Mouse (Mus musculus): ENCODE measurements around the gene Il21. TPM values are rescaled to one million over a fixed set of nuclear protein-coding genes. Genes with fewer than 3 reads are reported as not detected.

Il21 gene
- polyA plus RNA-seq, 1 experiment from 2014 or later, result not detected

GRCm38 (mm10) chr3:37191953-37192352 is 40.5 kb downstream of the Il21 start:
- no peak overlapping the region for H3K4me3 ChIP-seq (ENCODE audit: control insufficient read depth in 1 of 2, insufficient read depth in 1 of 2, low read depth in 1 of 2, low read length in 2 of 2)
- H3K27me3 ChIP-seq (ENCODE audit: control insufficient read depth, insufficient read depth, low read length), result no peaks in the 10 kb centered on the region
- no peaks in the 10 kb centered on the region for H3K9me3 ChIP-seq (ENCODE audit: control insufficient read depth, low read length)
- ATAC-seq (ENCODE audit: insufficient number of reproducible peaks, insufficient read depth, low FRiP score, low read depth), result no peak
- H3K4me1 ChIP-seq (ENCODE audit: control insufficient read depth in 2 of 2, insufficient read depth in 2 of 2, low read length in 2 of 2), result no peaks in the 10 kb centered on the region
- no peak overlapping the region for H3K9ac ChIP-seq (ENCODE audit: low read length)
- no peak overlapping the region for H3K4me2 ChIP-seq (ENCODE audit: low read length)
- no peaks in the 10 kb centered on the region for H3K36me3 ChIP-seq (ENCODE audit: control insufficient read depth, insufficient read depth, low read length)
- H3K27ac ChIP-seq (replicated peaks in 1 of 2; ENCODE audit: control insufficient read depth in 1 of 2, insufficient read depth in 1 of 2, low read depth in 2 of 2, low read length in 2 of 2), result no peak overlapping the region
- WGBS, result 62% methylated on average over 2 of the region's 2 CpGs

- Histone ChIP-seq H3K4me3 (ENCODE audit: control insufficient read depth in 1 of 2, insufficient read depth in 1 of 2, low read depth in 1 of 2, low read length in 2 of 2) (no peak overlapping the region), H3K36me3 (ENCODE audit: control insufficient read depth, insufficient read depth, low read length) (no peaks in the 10 kb centered on the region), H3K4me1 (ENCODE audit: control insufficient read depth in 2 of 2, insufficient read depth in 2 of 2, low read length in 2 of 2) (0 out of 4 replicates have a peak, but pooled peaks cover 0 to 6% of the 10 kb centered on the region in 2 experiments), H3K9me3 (ENCODE audit: control insufficient read depth, low read length) (no peaks in the 10 kb centered on the region), H3K4me2 (ENCODE audit: low read length) (no peak overlapping the region), H3K9ac (ENCODE audit: low read length) (no peak overlapping the region), H3K27me3 (ENCODE audit: control insufficient read depth, insufficient read depth, low read length) (no peaks in the 10 kb centered on the region), H3K27ac (replicated peaks in 1 of 2; ENCODE audit: control insufficient read depth in 1 of 2, insufficient read depth in 1 of 2, low read depth in 2 of 2, low read length in 2 of 2) (no peak overlapping the region)
- ATAC-seq (ENCODE audit: insufficient number of reproducible peaks, insufficient read depth, low FRiP score, low read depth), result no peak
- WGBS, result 66% methylated on average over 1 of the region's 1 CpGs
Measured at GRCm38 (mm10) chr3:37185534-37185933, 46.9 kb downstream of the Il21 start.

GRCm38 (mm10) chr3:37182415-37183269 is 49.8 kb downstream of the Il21 start:
- no peak overlapping the region for H3K9ac ChIP-seq (ENCODE audit: low read length)
- H3K27ac ChIP-seq (replicated peaks in 1 of 2; ENCODE audit: control insufficient read depth in 1 of 2, insufficient read depth in 1 of 2, low read depth in 2 of 2, low read length in 2 of 2), result no peak overlapping the region
- 0 out of 4 replicates have a peak, but pooled peaks cover 0 to 6% of the 10 kb centered on the region in 2 experiments for H3K4me1 ChIP-seq (ENCODE audit: control insufficient read depth in 2 of 2, insufficient read depth in 2 of 2, low read length in 2 of 2)
- no peaks in the 10 kb centered on the region for H3K36me3 ChIP-seq (ENCODE audit: control insufficient read depth, insufficient read depth, low read length)
- WGBS, result 44% methylated on average over 16 of the region's 16 CpGs
- no peaks in the 10 kb centered on the region for H3K27me3 ChIP-seq (ENCODE audit: control insufficient read depth, insufficient read depth, low read length)
- ATAC-seq (ENCODE audit: insufficient number of reproducible peaks, insufficient read depth, low FRiP score, low read depth), result no peak
- H3K9me3 ChIP-seq (ENCODE audit: control insufficient read depth, low read length), result no peaks in the 10 kb centered on the region
- H3K4me3 ChIP-seq (ENCODE audit: control insufficient read depth in 1 of 2, insufficient read depth in 1 of 2, low read depth in 1 of 2, low read length in 2 of 2), result no peak overlapping the region
- no peak overlapping the region for H3K4me2 ChIP-seq (ENCODE audit: low read length)

- Histone ChIP-seq H3K27ac (replicated peaks in 1 of 2; ENCODE audit: control insufficient read depth in 1 of 2, insufficient read depth in 1 of 2, low read depth in 2 of 2, low read length in 2 of 2) (no peak overlapping the region), H3K4me1 (ENCODE audit: control insufficient read depth in 2 of 2, insufficient read depth in 2 of 2, low read length in 2 of 2) (0 out of 4 replicates have a peak, but pooled peaks cover 0 to 6% of the 10 kb centered on the region in 2 experiments), H3K4me2 (ENCODE audit: low read length) (no peak overlapping the region), H3K9ac (ENCODE audit: low read length) (no peak overlapping the region), H3K9me3 (ENCODE audit: control insufficient read depth, low read length) (no peaks in the 10 kb centered on the region), H3K36me3 (ENCODE audit: control insufficient read depth, insufficient read depth, low read length) (no peaks in the 10 kb centered on the region), H3K4me3 (ENCODE audit: control insufficient read depth in 1 of 2, insufficient read depth in 1 of 2, low read depth in 1 of 2, low read length in 2 of 2) (no peak overlapping the region), H3K27me3 (ENCODE audit: control insufficient read depth, insufficient read depth, low read length) (no peaks in the 10 kb centered on the region)
- ATAC-seq (ENCODE audit: insufficient number of reproducible peaks, insufficient read depth, low FRiP score, low read depth), result no peak
- 15% methylated on average over 2 of the region's 2 CpGs for WGBS
Measured at GRCm38 (mm10) chr3:37181041-37181440, 51.4 kb downstream of the Il21 start.

- no peak overlapping the region for H3K9ac ChIP-seq (ENCODE audit: low read length)
- no peaks in the 10 kb centered on the region for H3K9me3 ChIP-seq (ENCODE audit: control insufficient read depth, low read length)
- no peak for ATAC-seq (ENCODE audit: insufficient number of reproducible peaks, insufficient read depth, low FRiP score, low read depth)
- 0 out of 4 replicates have a peak, but pooled peaks cover 0 to 6% of the 10 kb centered on the region in 2 experiments for H3K4me1 ChIP-seq (ENCODE audit: control insufficient read depth in 2 of 2, insufficient read depth in 2 of 2, low read length in 2 of 2)
- H3K4me2 ChIP-seq (ENCODE audit: low read length), result no peak overlapping the region
- H3K36me3 ChIP-seq (ENCODE audit: control insufficient read depth, insufficient read depth, low read length), result no peaks in the 10 kb centered on the region
- no peaks in the 10 kb centered on the region for H3K27me3 ChIP-seq (ENCODE audit: control insufficient read depth, insufficient read depth, low read length)
- no peak overlapping the region for H3K27ac ChIP-seq (replicated peaks in 1 of 2; ENCODE audit: control insufficient read depth in 1 of 2, insufficient read depth in 1 of 2, low read depth in 2 of 2, low read length in 2 of 2)
- H3K4me3 ChIP-seq (ENCODE audit: control insufficient read depth in 1 of 2, insufficient read depth in 1 of 2, low read depth in 1 of 2, low read length in 2 of 2), result no peak overlapping the region
- 73% methylated on average over 12 of the region's 12 CpGs for WGBS
Measured at GRCm38 (mm10) chr3:37180039-37180743, 52.2 kb downstream of the Il21 start.

GRCm38 (mm10) chr3:37179472-37179871 is 53.0 kb downstream of the Il21 start:
- H3K27me3 ChIP-seq (ENCODE audit: control insufficient read depth, insufficient read depth, low read length), result no peaks in the 10 kb centered on the region
- H3K4me3 ChIP-seq (ENCODE audit: control insufficient read depth in 1 of 2, insufficient read depth in 1 of 2, low read depth in 1 of 2, low read length in 2 of 2), result no peak overlapping the region
- 0 out of 4 replicates have a peak, but pooled peaks cover 0 to 6% of the 10 kb centered on the region in 2 experiments for H3K4me1 ChIP-seq (ENCODE audit: control insufficient read depth in 2 of 2, insufficient read depth in 2 of 2, low read length in 2 of 2)
- H3K27ac ChIP-seq (replicated peaks in 1 of 2; ENCODE audit: control insufficient read depth in 1 of 2, insufficient read depth in 1 of 2, low read depth in 2 of 2, low read length in 2 of 2), result no peak overlapping the region
- no peak overlapping the region for H3K4me2 ChIP-seq (ENCODE audit: low read length)
- no peaks in the 10 kb centered on the region for H3K9me3 ChIP-seq (ENCODE audit: control insufficient read depth, low read length)
- WGBS, result 85% methylated on average over 9 of the region's 9 CpGs
- no peak for ATAC-seq (ENCODE audit: insufficient number of reproducible peaks, insufficient read depth, low FRiP score, low read depth)
- H3K36me3 ChIP-seq (ENCODE audit: control insufficient read depth, insufficient read depth, low read length), result no peaks in the 10 kb centered on the region
- H3K9ac ChIP-seq (ENCODE audit: low read length), result no peak overlapping the region

- H3K9ac ChIP-seq (ENCODE audit: low read length), result no peak overlapping the region
Measured at GRCm38 (mm10) chr3:37174711-37175572, 57.5 kb downstream of the Il21 start.

More at GRCm38 (mm10) chr3:37174711-37175572, 57.5 kb downstream of the Il21 start:
- Histone ChIP-seq H3K27me3 (ENCODE audit: control insufficient read depth, insufficient read depth, low read length) (no peaks in the 10 kb centered on the region), H3K4me3 (ENCODE audit: control insufficient read depth in 1 of 2, insufficient read depth in 1 of 2, low read depth in 1 of 2, low read length in 2 of 2) (no peak overlapping the region), H3K27ac (replicated peaks in 1 of 2; ENCODE audit: control insufficient read depth in 1 of 2, insufficient read depth in 1 of 2, low read depth in 2 of 2, low read length in 2 of 2) (no peak overlapping the region), H3K4me1 (ENCODE audit: control insufficient read depth in 2 of 2, insufficient read depth in 2 of 2, low read length in 2 of 2) (no peaks in the 10 kb centered on the region), H3K4me2 (ENCODE audit: low read length) (no peak overlapping the region), H3K36me3 (ENCODE audit: control insufficient read depth, insufficient read depth, low read length) (no peaks in the 10 kb centered on the region), H3K9me3 (ENCODE audit: control insufficient read depth, low read length) (no peaks in the 10 kb centered on the region)
- ATAC-seq (ENCODE audit: insufficient number of reproducible peaks, insufficient read depth, low FRiP score, low read depth), result no peak
- 56% methylated on average over 10 of the region's 10 CpGs for WGBS
